Mouse (Mus musculus) CH12.LX (cell line): ENCODE results near the gene Rccd1.

ENCODE experiments used
- CTCF ChIP-seq, 2 experiments: IDR thresholded peaks in 1 of 2; conservative IDR thresholded peaks in 1 of 2; 2 replicates each; pipeline ENCODE4 v1.5.1; 2011 to 2012; ENCODE audit warnings: low read depth in 2 of 2, low read length in 2 of 2, improper control_type of control experiment in 1 of 2, inconsistent platforms in 1 of 2, mild to moderate bottlenecking in 1 of 2, moderate library complexity in 1 of 2
- HCFC1 ChIP-seq: IDR thresholded peaks from 2 replicates; pipeline ENCODE4 v1.6.1; 2012; ENCODE audit warnings: low read depth, mild to moderate bottlenecking, inconsistent platforms, low read length, improper control_type of control experiment
- JUND ChIP-seq: conservative IDR thresholded peaks from 2 replicates; pipeline ENCODE4 v1.6.1; 2011; ENCODE audit warnings: low read depth, low read length, improper control_type of control experiment
- MEF2A ChIP-seq: IDR thresholded peaks from 2 replicates; pipeline ENCODE4 v1.6.1; 2014; ENCODE audit warnings: low read depth, mild to moderate bottlenecking, inconsistent platforms, low read length, improper control_type of control experiment, borderline replicate concordance
- POLR2A ChIP-seq: IDR thresholded peaks from 2 replicates; pipeline ENCODE4 v1.6.1; 2011; ENCODE audit warnings: low read depth, mild to moderate bottlenecking, improper control_type of control experiment, low read length
- RCOR1 ChIP-seq: conservative IDR thresholded peaks from 2 replicates; pipeline ENCODE4 v1.6.1; 2012; ENCODE audit warnings: low read depth, mild to moderate bottlenecking, inconsistent platforms, low read length, improper control_type of control experiment
- USF1 ChIP-seq: IDR thresholded peaks from 2 replicates; pipeline ENCODE4 v1.6.1; 2014; ENCODE audit warnings: low read depth, mild to moderate bottlenecking, inconsistent platforms, low read length, improper control_type of control experiment

DNA sequence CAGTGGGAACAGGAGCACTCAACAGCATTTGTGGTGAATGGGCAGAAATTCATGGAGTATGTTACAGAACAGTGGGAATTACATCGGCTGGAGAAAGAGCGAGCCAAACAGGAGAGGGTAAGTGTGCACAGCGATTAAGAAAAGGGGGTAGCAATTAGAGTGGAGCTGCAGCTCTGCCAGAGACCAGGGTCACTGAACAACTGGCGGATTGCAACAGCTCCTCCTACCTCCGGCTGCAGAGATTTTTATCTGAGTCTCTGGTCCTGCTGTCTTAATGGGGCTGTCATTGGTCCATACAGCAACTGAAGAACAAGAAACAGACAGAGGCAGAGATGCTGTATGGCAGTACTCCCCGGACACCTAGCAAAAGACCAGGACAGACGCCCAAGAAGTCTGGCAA is 13.5 kb downstream of the Rccd1 start:
- TF ChIP-seq RCOR1 (no peak), CTCF (conservative IDR thresholded peaks at IDR 0.05 in 1 of 2, IDR thresholded peaks at IDR 0.05 in 1 of 2; ENCODE audit: low read depth in 2 of 2, low read length in 2 of 2) (no peak), POLR2A (no peak), HCFC1 (no peak), JUND (no peak), USF1 (no peak), MEF2A (no peak)
